Mouse (Mus musculus) frontal cortex, postnatal 36 days (tissue): ENCODE results near the gene H1fnt.

Experiments used
- DNase-seq, 2 experiments: peaks; one replicate each; pipeline ENCODE4 v3.0.0; 2022; ENCODE audit warnings: low spot score in 2 of 2

The H1fnt gene

GRCm38 (mm10) chr15:98257193-98257592 is at the start of gene H1fnt:
H1fnt (minus strand) TSS chr15:98257293.
- DNase-seq: no peak

GRCm38 (mm10) chr15:98295628-98296551 is 38.8 kb upstream of the H1fnt start, which contains the start of gene Zfp641:
Zfp641 (minus strand) TSS chr15:98296161.
- peak in 1 of 2 experiments; percentile 30 for DNase-seq

GRCm38 (mm10) chr15:98293651-98294050 is 36.6 kb upstream of the H1fnt start:
- no peak for DNase-seq

- no peak for DNase-seq
Observed at GRCm38 (mm10) chr15:98288566-98288965, 31.5 kb upstream of the H1fnt start.

- DNase-seq: no peak
Observed at GRCm38 (mm10) chr15:98286418-98286817, 29.3 kb upstream of the H1fnt start.

GRCm38 (mm10) chr15:98257776-98258175 is 683 bp upstream of the H1fnt start:
- DNase-seq: no peak

- DNase-seq: no peak
Observed at GRCm38 (mm10) chr15:98256271-98256670, 822 bp downstream of the H1fnt start.

GRCm38 (mm10) chr15:98235442-98235841 is 21.7 kb downstream of the H1fnt start:
- no peak for DNase-seq

- no peak for DNase-seq
Observed at GRCm38 (mm10) chr15:98234350-98234749, 22.7 kb downstream of the H1fnt start, which contains the start of gene Olfr286. Olfr286 (minus strand) TSS chr15:98234450.

- no peak for DNase-seq
Observed at GRCm38 (mm10) chr15:98226096-98226495, 31.0 kb downstream of the H1fnt start.

- no peak for DNase-seq
Observed at GRCm38 (mm10) chr15:98225610-98226009, 31.5 kb downstream of the H1fnt start.

- DNase-seq: no peak
Observed at GRCm38 (mm10) chr15:98222377-98222776, 34.7 kb downstream of the H1fnt start.

GRCm38 (mm10) chr15:98220877-98221276 is 36.2 kb downstream of the H1fnt start, which contains the start of the genes Gm44579 and Olfr287:
Gm44579 (minus strand) TSS chr15:98220977.
Olfr287 (minus strand) TSS chr15:98221056.
- DNase-seq: peak in 1 of 2 experiments; percentile 6

GRCm38 (mm10) chr15:98214130-98214529 is 43.0 kb downstream of the H1fnt start:
- DNase-seq: no peak

GRCm38 (mm10) chr15:98213336-98213870 is 43.7 kb downstream of the H1fnt start:
- DNase-seq: no peak

- no peak for DNase-seq
Observed at GRCm38 (mm10) chr15:98209676-98210075, 47.4 kb downstream of the H1fnt start.
